Mouse (Mus musculus) liver, adult 2 months (tissue): ENCODE measurements around the gene Cyp11a1.

Experiments used
- CTCF ChIP-seq: fragments of 200-500 bp; IDR thresholded peaks from 2 replicates; pipeline ENCODE4 v1.5.1; 2011; ENCODE audit warnings: low read depth, low read length, control low read depth
- POLR2A ChIP-seq: fragments of 200-500 bp; IDR thresholded peaks from 2 replicates; pipeline ENCODE4 v1.6.1; 2011; ENCODE audit warnings: low read length, control low read depth; ENCODE audit not compliant: insufficient read depth; ENCODE audit errors: extremely low read depth

DNA sequence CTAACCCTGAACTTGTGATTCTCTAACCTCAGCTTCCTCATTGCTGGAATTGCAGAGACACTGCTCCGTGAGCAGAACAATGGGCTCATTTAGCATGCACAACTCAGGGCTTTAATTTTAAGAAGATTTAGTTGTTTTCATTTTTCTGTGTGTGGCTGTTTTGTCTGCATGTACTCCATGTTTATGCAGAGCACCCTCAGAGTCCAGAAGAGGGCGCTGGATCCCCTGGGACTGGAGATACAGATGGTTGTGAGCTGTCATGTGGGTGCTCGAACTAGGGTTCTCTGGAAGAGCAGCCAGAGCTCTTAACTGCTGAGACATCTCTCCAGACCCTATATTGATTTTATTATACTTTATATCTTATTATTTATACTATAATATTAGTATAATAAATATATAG, 3.4 kb downstream of the Cyp11a1 start:
- TF ChIP-seq CTCF, result no peak
- TF ChIP-seq POLR2A, result no peak
